Mouse (Mus musculus) ZHBTc4 (cell line): ENCODE measurements around the gene Nxpe5.

Experiments
- DNase-seq: peaks from one replicate; pipeline ENCODE4 v3.0.0-alpha.2; 2011; ENCODE audit warnings: low read depth, low spot score

Gene Nxpe5

GRCm38 (mm10) chr5:138225700-138226099 is at the start of gene Nxpe5:
Gene Nxpe5, plus strand, starts transcription at chr5:138225898.
- DNase-seq = no peak

GRCm38 (mm10) chr5:138186950-138187638 is 38.6 kb upstream of the Nxpe5 start, which contains the start of the genes Taf6 and Cnpy4:
Gene Taf6, minus strand, starts transcription at chr5:138187451.
Gene Cnpy4, plus strand, starts transcription at chr5:138187485.
- peak; percentile 91 for DNase-seq

- peak; percentile 89 for DNase-seq
Observed at GRCm38 (mm10) chr5:138187661-138188306, 37.9 kb upstream of the Nxpe5 start.

GRCm38 (mm10) chr5:138193771-138194727 is 31.6 kb upstream of the Nxpe5 start, which contains the start of gene Mblac1:
Gene Mblac1, plus strand, starts transcription at chr5:138194314.
- DNase-seq = peak; percentile 94

- no peak for DNase-seq
Observed at GRCm38 (mm10) chr5:138194755-138195345, 30.8 kb upstream of the Nxpe5 start.

GRCm38 (mm10) chr5:138195463-138195862 is 30.2 kb upstream of the Nxpe5 start:
- DNase-seq = no peak

GRCm38 (mm10) chr5:138199576-138199975 is 26.1 kb upstream of the Nxpe5 start:
- peak; percentile 46 for DNase-seq

GRCm38 (mm10) chr5:138202086-138202485 is 23.6 kb upstream of the Nxpe5 start:
- DNase-seq = no peak

GRCm38 (mm10) chr5:138207253-138207652 is 18.4 kb upstream of the Nxpe5 start:
- DNase-seq = no peak

- no peak for DNase-seq
Observed at GRCm38 (mm10) chr5:138207873-138208272, 17.8 kb upstream of the Nxpe5 start.

- DNase-seq = peak; percentile 34
Observed at GRCm38 (mm10) chr5:138216632-138217031, 9.1 kb upstream of the Nxpe5 start.

GRCm38 (mm10) chr5:138219864-138220263 is 5.8 kb upstream of the Nxpe5 start:
- no peak for DNase-seq

GRCm38 (mm10) chr5:138222111-138222510 is 3.6 kb upstream of the Nxpe5 start:
- DNase-seq = peak; percentile 80

GRCm38 (mm10) chr5:138223287-138223686 is 2.4 kb upstream of the Nxpe5 start:
- no peak for DNase-seq

GRCm38 (mm10) chr5:138226491-138226890 is 793 bp downstream of the Nxpe5 start:
- no peak for DNase-seq

GRCm38 (mm10) chr5:138227367-138227766 is 1.7 kb downstream of the Nxpe5 start:
- no peak for DNase-seq

GRCm38 (mm10) chr5:138228026-138228425 is 2.3 kb downstream of the Nxpe5 start:
- DNase-seq = peak; percentile 83

GRCm38 (mm10) chr5:138229511-138229910 is 3.8 kb downstream of the Nxpe5 start:
- DNase-seq = no peak

- no peak for DNase-seq
Observed at GRCm38 (mm10) chr5:138233778-138234177, 8.1 kb downstream of the Nxpe5 start.

GRCm38 (mm10) chr5:138234224-138234623 is 8.5 kb downstream of the Nxpe5 start:
- no peak for DNase-seq

GRCm38 (mm10) chr5:138241511-138241910 is 15.8 kb downstream of the Nxpe5 start:
- DNase-seq = no peak
